Mouse (Mus musculus) thymus, adult 18-20 months (tissue): ENCODE measurements around the gene Cd52.
"Not testable (repeated sequence)": the region's sequence is repeated elsewhere in the genome, so short reads cannot be mapped to it uniquely, and the experiment has no call there.

Experiments used
- DNase-seq, 2 experiments: peaks; one replicate each; pipeline ENCODE4 v3.0.0; 2022; ENCODE audit warnings: mixed read lengths in 2 of 2

Gene Cd52

GRCm38 (mm10) chr4:134094923-134095547 lies at the start of gene Cd52:
Gene Cd52 (minus strand): TSS chr4:134095082.
- DNase-seq, result peak; percentile 77 to 89

GRCm38 (mm10) chr4:134144297-134144696 lies 49.4 kb upstream of the Cd52 start:
- DNase-seq, result not testable (repeated sequence)

GRCm38 (mm10) chr4:134138857-134139256 lies 44.0 kb upstream of the Cd52 start:
- no peak for DNase-seq

- no peak for DNase-seq
Observed at GRCm38 (mm10) chr4:134136280-134136926, 41.5 kb upstream of the Cd52 start.

GRCm38 (mm10) chr4:134132519-134133095 lies 37.7 kb upstream of the Cd52 start:
- DNase-seq, result no peak

- no peak for DNase-seq
Observed at GRCm38 (mm10) chr4:134132117-134132516, 37.2 kb upstream of the Cd52 start.

GRCm38 (mm10) chr4:134129482-134129881 lies 34.6 kb upstream of the Cd52 start:
- peak in 1 of 2 experiments; percentile 36 for DNase-seq

GRCm38 (mm10) chr4:134128983-134129362 lies 34.1 kb upstream of the Cd52 start:
- peak in 1 of 2 experiments; percentile 58 for DNase-seq

- DNase-seq, result peak; percentile 90 to 91
Observed at GRCm38 (mm10) chr4:134128221-134128982, 33.5 kb upstream of the Cd52 start, which contains the start of gene Sh3bgrl3. Gene Sh3bgrl3 (minus strand): TSS chr4:134128789.

- peak in 1 of 2 experiments; percentile 23 for DNase-seq
Observed at GRCm38 (mm10) chr4:134127793-134128192, 32.9 kb upstream of the Cd52 start.

- no peak for DNase-seq
Observed at GRCm38 (mm10) chr4:134127121-134127455, 32.2 kb upstream of the Cd52 start.

GRCm38 (mm10) chr4:134126300-134127120 lies 31.6 kb upstream of the Cd52 start:
- no peak for DNase-seq

GRCm38 (mm10) chr4:134125383-134126060 lies 30.6 kb upstream of the Cd52 start:
- DNase-seq, result no peak

GRCm38 (mm10) chr4:134123680-134124551 lies 29.0 kb upstream of the Cd52 start:
- DNase-seq, result peak in 1 of 2 experiments; percentile 76

- DNase-seq, result no peak
Observed at GRCm38 (mm10) chr4:134123147-134123546, 28.3 kb upstream of the Cd52 start.

- peak in 1 of 2 experiments; percentile 42 for DNase-seq
Observed at GRCm38 (mm10) chr4:134122281-134122680, 27.4 kb upstream of the Cd52 start.

- DNase-seq, result peak; percentile 82 to 89
Observed at GRCm38 (mm10) chr4:134121571-134121970, 26.7 kb upstream of the Cd52 start.

GRCm38 (mm10) chr4:134120916-134121315 lies 26.0 kb upstream of the Cd52 start:
- peak in 1 of 2 experiments; percentile 42 for DNase-seq

GRCm38 (mm10) chr4:134120192-134120805 lies 25.4 kb upstream of the Cd52 start:
- DNase-seq, result no peak

- peak in 1 of 2 experiments; percentile 50 for DNase-seq
Observed at GRCm38 (mm10) chr4:134119644-134120043, 24.8 kb upstream of the Cd52 start.
